Mouse (Mus musculus) midbrain, postnatal 0 days (tissue): ENCODE measurements around the gene E2f3. TPM values are rescaled to one million over a fixed set of nuclear protein-coding genes. Genes with fewer than 3 reads are reported as not detected.

Source experiments
- ATAC-seq: fragments of 200-750 bp; cut with Nextera tagmentation; 2 replicates; pipeline ENCODE4 v1.8.0; 2017; ENCODE audit warnings: moderate number of reproducible peaks, mild to moderate bottlenecking, moderate TSS enrichment, moderate library complexity; ENCODE audit not compliant: low FRiP score
- DNase-seq: peaks from one replicate; pipeline ENCODE4 v3.0.0-alpha.2; 2015; ENCODE audit warnings: low spot score
- H3K27ac ChIP-seq: fragments of 300-500 bp; sonication (generic); 2 replicates; pipeline ENCODE4 v1.5.1; 2014; ENCODE audit warnings: low read depth, mild to moderate bottlenecking, low read length, mixed read lengths
- H3K27me3 ChIP-seq: fragments of 300-500 bp; sonication (generic); 2 replicates; pipeline ENCODE4 v1.6.1; 2014; ENCODE audit warnings: low read length, control low read depth, mixed read lengths; ENCODE audit not compliant: insufficient read depth
- H3K36me3 ChIP-seq: fragments of 300-500 bp; sonication (generic); 2 replicates; pipeline ENCODE4 v1.6.1; 2014; ENCODE audit warnings: low read length, control low read depth, mixed read lengths; ENCODE audit not compliant: insufficient read depth
- H3K4me1 ChIP-seq: fragments of 300-500 bp; sonication (generic); 2 replicates; pipeline ENCODE4 v1.6.1; 2014; ENCODE audit warnings: mild to moderate bottlenecking, control low read depth, antibody characterized with exemption, low read length, mixed read lengths; ENCODE audit not compliant: insufficient read depth
- H3K4me2 ChIP-seq: fragments of 300-500 bp; sonication (generic); 2 replicates; pipeline ENCODE4 v1.6.1; 2014; ENCODE audit warnings: low read depth, mild to moderate bottlenecking, low read length, mixed read lengths; ENCODE audit not compliant: poor library complexity, severe bottlenecking
- H3K4me3 ChIP-seq: fragments of 300-500 bp; sonication (generic); 2 replicates; pipeline ENCODE4 v1.5.1; 2014; ENCODE audit warnings: low read depth, mild to moderate bottlenecking, low read length, moderate library complexity
- H3K9ac ChIP-seq: fragments of 300-500 bp; sonication (generic); replicated peaks from 2 replicates; pipeline ENCODE4 v1.6.1; 2014; ENCODE audit warnings: mild to moderate bottlenecking, low read length, moderate library complexity, mixed read lengths; ENCODE audit not compliant: poor library complexity, severe bottlenecking
- H3K9me3 ChIP-seq: fragments of 300-500 bp; sonication (generic); 2 replicates; pipeline ENCODE4 v1.6.1; 2016; ENCODE audit warnings: low read length, control low read depth
- CTCF ChIP-seq: IDR thresholded peaks from 2 replicates; pipeline ENCODE4 v1.5.1; 2016; ENCODE audit warnings: antibody characterized with exemption, mild to moderate bottlenecking
- WGBS: fragments of 180-500 bp; shearing (Covaris S2); extraction: QIAGEN DNeasy Blood & Tissue Kit; methylation state at CpG from one replicate; pipeline ENCODE4 v1.1.7; 2014; 5-methylcytosine and 5-hydroxymethylcytosine counted together
- polyA plus RNA-seq: library from polyadenylated mRNA; unstranded; fragments of >200 nt; fragmentation: Nextera tagmentation; extraction: Ambion mirVana; gene quantifications from 2 replicates; pipeline ENCODE4 v1.2.1, GENCODE M21; 2015
- total RNA-seq: library from RNA; depleted of rRNA; stranded (reverse); fragments of >200 nt; gene quantifications from 2 replicates; pipeline ENCODE4 v1.2.3, GENCODE M21; 2014

Gene E2f3
- total and polyA plus RNA-seq, 2 experiments from 2014 or later, result 2.9 to 9.2 TPM

- ATAC-seq (no peak), DNase-seq (no peak)
- no peaks in the 10 kb centered on the region for H3K27me3 ChIP-seq
- TF ChIP-seq CTCF, result no peak
- no peak overlapping the region for H3K9ac ChIP-seq
- H3K27ac ChIP-seq, result no peak overlapping the region
- WGBS, result 97% methylated on average over 8 of the region's 8 CpGs
- no peaks in the 10 kb centered on the region for H3K4me1 ChIP-seq
- no peak overlapping the region for H3K4me2 ChIP-seq
- H3K36me3 ChIP-seq, result peaks cover 28% of the 10 kb centered on the region
- H3K9me3 ChIP-seq, result no peaks in the 10 kb centered on the region
- no peak overlapping the region for H3K4me3 ChIP-seq
Observed at GRCm38 (mm10) chr13:29912251-29912650, 73.6 kb downstream of the E2f3 start.

- H3K36me3 ChIP-seq, result peaks cover 28% of the 10 kb centered on the region
- no peaks in the 10 kb centered on the region for H3K9me3 ChIP-seq
- no peak overlapping the region for H3K27ac ChIP-seq
- no peaks in the 10 kb centered on the region for H3K27me3 ChIP-seq
- no peak for TF ChIP-seq CTCF
- no peak overlapping the region for H3K9ac ChIP-seq
- ATAC-seq (no peak), DNase-seq (no peak)
- H3K4me2 ChIP-seq, result no peak overlapping the region
- no peaks in the 10 kb centered on the region for H3K4me1 ChIP-seq
- H3K4me3 ChIP-seq, result no peak overlapping the region
- 97% methylated on average over 3 of the region's 3 CpGs for WGBS
Observed at GRCm38 (mm10) chr13:29911141-29911540, 74.7 kb downstream of the E2f3 start.

- H3K4me2 ChIP-seq, result no peak overlapping the region
- no peak overlapping the region for H3K9ac ChIP-seq
- no peak for ATAC-seq
- 95% methylated on average over 9 of the region's 9 CpGs for WGBS
- H3K27me3 ChIP-seq, result no peaks in the 10 kb centered on the region
- H3K27ac ChIP-seq, result no peak overlapping the region
- DNase-seq, result no peak
- H3K4me1 ChIP-seq, result no peaks in the 10 kb centered on the region
- peaks cover 11% of the 10 kb centered on the region; the same call in 1 of the 2 replicates for H3K9me3 ChIP-seq
- no peak for TF ChIP-seq CTCF
- peaks cover 28% of the 10 kb centered on the region for H3K36me3 ChIP-seq
- no peak overlapping the region for H3K4me3 ChIP-seq
Observed at GRCm38 (mm10) chr13:29908431-29908830, 77.4 kb downstream of the E2f3 start.

GRCm38 (mm10) chr13:29907995-29908394 lies 77.9 kb downstream of the E2f3 start:
- ATAC-seq (no peak), DNase-seq (no peak)
- H3K27me3 ChIP-seq, result no peaks in the 10 kb centered on the region
- H3K36me3 ChIP-seq, result peaks cover 28% of the 10 kb centered on the region
- no peak overlapping the region for H3K27ac ChIP-seq
- 95% methylated on average over 9 of the region's 9 CpGs for WGBS
- no peak overlapping the region for H3K9ac ChIP-seq
- peaks cover 11% of the 10 kb centered on the region; the same call in 1 of the 2 replicates for H3K9me3 ChIP-seq
- H3K4me2 ChIP-seq, result no peak overlapping the region
- no peaks in the 10 kb centered on the region for H3K4me1 ChIP-seq
- no peak overlapping the region for H3K4me3 ChIP-seq
- TF ChIP-seq CTCF, result no peak

GRCm38 (mm10) chr13:29906734-29907133 lies 79.1 kb downstream of the E2f3 start:
- Histone ChIP-seq H3K27ac (no peak overlapping the region), H3K9me3 (peaks cover 11% of the 10 kb centered on the region; the same call in 1 of the 2 replicates), H3K36me3 (peaks cover 25% of the 10 kb centered on the region), H3K9ac (no peak overlapping the region), H3K4me3 (no peak overlapping the region), H3K4me2 (no peak overlapping the region), H3K4me1 (no peaks in the 10 kb centered on the region), H3K27me3 (no peaks in the 10 kb centered on the region)
- ATAC-seq (no peak), DNase-seq (no peak)
- TF ChIP-seq CTCF, result no peak
- 94% methylated on average over 10 of the region's 10 CpGs for WGBS

- no peak overlapping the region for H3K4me3 ChIP-seq
- DNase-seq (no peak), ATAC-seq (no peak)
- no peak overlapping the region for H3K4me2 ChIP-seq
- H3K27ac ChIP-seq, result no peak overlapping the region
- H3K27me3 ChIP-seq, result no peaks in the 10 kb centered on the region
- no peak for TF ChIP-seq CTCF
- H3K9me3 ChIP-seq, result peaks cover 11% of the 10 kb centered on the region; the same call in 1 of the 2 replicates
- peaks cover under 1% of the 10 kb centered on the region for H3K36me3 ChIP-seq
- 100% methylated on average over 1 of the region's 1 CpGs for WGBS
- H3K4me1 ChIP-seq, result no peaks in the 10 kb centered on the region
- no peak overlapping the region for H3K9ac ChIP-seq
Observed at GRCm38 (mm10) chr13:29903341-29903740, 82.5 kb downstream of the E2f3 start.
